Mouse (Mus musculus): ENCODE data around the gene Fam71a.

GRCm38 (mm10) chr1:191140983-191141382, 23.6 kb downstream of the Fam71a start:
- TF ChIP-seq IRF4 (IDR thresholded peaks at IDR 0.05; ENCODE audit: low read depth, low read length) (no peak), BHLHE40 (IDR thresholded peaks at IDR 0.05; ENCODE audit: low read depth, low read length) (no peak)

Measured in CH12.LX (cell line).